Mouse (Mus musculus) embryo, embryonic 11 days (tissue): ENCODE measurements around the gene Epor.
A peak's percentile ranks its signal among the peaks of the same experiment; 100 is the strongest.

Experiments
- DNase-seq: peaks from one replicate; pipeline ENCODE4 v3.0.0-alpha.2; 2015

The Epor gene

GRCm38 (mm10) chr9:21962416-21963059, 768 bp downstream of the Epor start:
- DNase-seq: peak; percentile 87

GRCm38 (mm10) chr9:21962010-21962409, 1.3 kb downstream of the Epor start:
- DNase-seq: no peak

- no peak for DNase-seq
Observed at GRCm38 (mm10) chr9:21961366-21961980, 1.8 kb downstream of the Epor start.

GRCm38 (mm10) chr9:21960558-21961208, 2.6 kb downstream of the Epor start:
- peak; percentile 57 for DNase-seq

- DNase-seq: no peak
Observed at GRCm38 (mm10) chr9:21960135-21960534, 3.2 kb downstream of the Epor start.

- no peak for DNase-seq
Observed at GRCm38 (mm10) chr9:21959244-21959643, 4.1 kb downstream of the Epor start.

GRCm38 (mm10) chr9:21958372-21958771, 4.9 kb downstream of the Epor start:
- no peak for DNase-seq

- peak; percentile 97 for DNase-seq
Observed at GRCm38 (mm10) chr9:21955570-21956281, 7.6 kb downstream of the Epor start, which contains the start of gene Swsap1. Gene Swsap1 (plus strand): TSS chr9:21955755.

- DNase-seq: no peak
Observed at GRCm38 (mm10) chr9:21955225-21955569, 8.1 kb downstream of the Epor start.

- DNase-seq: no peak
Observed at GRCm38 (mm10) chr9:21954635-21955034, 8.7 kb downstream of the Epor start.

- peak; percentile 44 for DNase-seq
Observed at GRCm38 (mm10) chr9:21953600-21953999, 9.7 kb downstream of the Epor start.

GRCm38 (mm10) chr9:21951977-21952376, 11.3 kb downstream of the Epor start:
- no peak for DNase-seq

GRCm38 (mm10) chr9:21950322-21950721, 13.0 kb downstream of the Epor start:
- DNase-seq: peak; percentile 65

GRCm38 (mm10) chr9:21948790-21949189, 14.5 kb downstream of the Epor start:
- no peak for DNase-seq

- no peak for DNase-seq
Observed at GRCm38 (mm10) chr9:21948146-21948545, 15.2 kb downstream of the Epor start.

GRCm38 (mm10) chr9:21947540-21948130, 15.7 kb downstream of the Epor start:
- DNase-seq: no peak

- peak; percentile 35 for DNase-seq
Observed at GRCm38 (mm10) chr9:21944267-21944666, 19.0 kb downstream of the Epor start.

- no peak for DNase-seq
Observed at GRCm38 (mm10) chr9:21943638-21944037, 19.7 kb downstream of the Epor start.

GRCm38 (mm10) chr9:21943046-21943445, 20.3 kb downstream of the Epor start:
- DNase-seq: no peak

GRCm38 (mm10) chr9:21938234-21938855, 25.0 kb downstream of the Epor start:
- no peak for DNase-seq

GRCm38 (mm10) chr9:21937711-21938175, 25.6 kb downstream of the Epor start:
- DNase-seq: no peak
